Mouse (Mus musculus): ENCODE results near the gene Orai3. TPM values are rescaled to one million over a fixed set of nuclear protein-coding genes. Genes with fewer than 3 reads are reported as not detected.

Orai3 gene
- 20.2 TPM for polyA plus RNA-seq (2015; fragmentation: Illumina TruSeq; extraction: RNeasy Lipid Tissue Mini Kit (QIAGEN cat#74804); ENCODE audit: low read depth, low replicate concordance)

GRCm38 (mm10) chr7:127769651-127770038 lies at the start of gene Orai3:
Orai3 (plus strand) TSS chr7:127769815.

DNA sequence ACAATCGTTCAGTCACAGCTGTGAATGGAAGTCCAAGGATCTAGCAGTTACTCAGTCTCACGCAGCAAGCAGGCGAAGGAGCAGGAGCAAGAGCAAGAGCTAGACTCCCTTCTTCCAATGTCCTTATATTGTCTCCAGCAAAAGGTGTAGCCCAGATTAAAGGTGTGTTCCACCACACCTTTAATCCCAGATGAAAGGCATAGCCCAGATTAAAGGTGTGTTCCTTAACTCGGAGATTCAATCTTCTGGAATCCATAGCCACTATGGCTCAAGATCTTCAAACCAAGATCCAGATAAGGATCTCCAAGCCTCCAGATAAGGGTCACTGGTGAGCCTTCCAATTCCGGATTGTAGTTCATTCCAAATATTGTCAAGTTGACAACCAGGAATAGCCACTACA lies 37.5 kb upstream of the Orai3 start, which contains the start of gene Ctf2:
TSS of gene Ctf2 (minus strand) at position 101 of the 400 bp plus-strand sequence.

DNA sequence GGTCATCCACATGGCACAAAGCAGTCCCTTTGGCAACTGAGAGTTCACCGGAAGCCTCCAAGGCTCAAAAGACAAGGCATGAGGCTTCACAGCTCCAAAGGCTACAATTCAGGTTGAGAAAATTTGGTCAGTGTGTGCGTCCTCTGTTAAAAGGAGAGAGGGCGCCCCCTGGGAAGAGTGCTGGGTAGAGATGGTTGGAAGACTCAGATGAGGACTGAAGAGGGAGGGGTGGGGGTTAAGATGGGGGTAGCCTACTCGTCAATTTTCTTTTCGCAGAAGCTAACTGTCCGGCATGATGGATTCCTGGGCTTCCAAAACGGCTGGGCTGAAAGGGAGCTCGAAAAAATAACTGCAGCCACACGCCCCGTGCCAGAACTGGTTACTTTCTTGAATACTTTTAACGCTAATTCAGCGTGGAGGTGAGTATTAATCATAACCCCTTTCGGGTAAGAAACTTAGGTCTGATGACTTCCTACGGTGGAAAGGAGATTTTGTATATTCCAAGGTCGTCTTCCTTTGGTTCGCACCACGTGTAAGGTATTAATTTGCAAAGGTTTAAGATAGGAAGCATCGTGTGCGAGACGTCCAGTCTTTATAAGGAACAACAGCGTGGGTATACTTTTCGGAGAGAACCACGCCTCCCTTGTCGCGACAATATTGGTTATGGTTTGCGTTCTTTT lies 25.1 kb upstream of the Orai3 start, which contains the start of gene Fbxl19:
TSS of gene Fbxl19 (plus strand) at position 178 of the 680 bp plus-strand sequence.

DNA sequence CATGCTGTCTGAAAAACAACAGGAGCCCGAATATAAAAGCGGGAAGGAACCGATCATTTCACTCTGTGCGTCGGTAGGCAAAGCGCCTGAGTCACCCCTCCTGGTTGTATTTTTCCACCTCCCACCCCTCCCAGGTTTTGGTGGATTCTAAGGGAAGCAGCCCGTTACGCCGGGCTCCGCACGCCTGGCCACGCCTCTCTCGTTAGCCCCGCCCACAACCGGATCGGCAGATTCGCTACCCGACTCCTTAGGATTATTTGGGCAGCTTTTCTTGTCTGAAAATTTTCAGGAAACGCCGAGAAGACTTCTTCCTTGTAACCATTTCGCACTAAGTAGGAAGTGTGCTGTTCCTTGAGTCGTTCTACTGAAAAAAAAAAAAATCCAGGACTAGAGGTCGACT lies 6.8 kb downstream of the Orai3 start, which contains the start of gene Setd1a:
TSS of gene Setd1a (plus strand) at position 245 of the 400 bp plus-strand sequence.

DNA sequence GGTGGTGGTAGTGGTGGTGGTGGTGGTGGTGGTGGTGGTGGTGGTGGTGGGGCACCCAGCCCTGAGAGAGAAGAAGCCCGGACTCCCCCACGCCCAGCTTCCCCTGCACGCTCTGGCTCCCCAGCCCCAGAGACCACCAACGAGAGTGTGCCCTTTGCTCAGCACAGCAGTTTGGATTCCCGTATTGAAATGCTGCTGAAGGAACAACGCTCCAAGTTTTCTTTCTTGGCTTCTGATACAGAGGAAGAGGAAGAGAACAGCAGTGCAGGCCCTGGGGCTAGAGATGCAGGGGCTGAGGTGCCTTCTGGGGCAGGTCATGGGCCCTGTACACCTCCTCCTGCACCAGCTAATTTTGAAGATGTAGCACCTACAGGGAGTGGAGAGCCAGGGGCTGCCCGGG lies 15.7 kb downstream of the Orai3 start, which contains the start of gene Gm49388:
TSS of gene Gm49388 (plus strand) at position 301 of the 400 bp plus-strand sequence.

GRCm38 (mm10) chr7:127800435-127801009 lies 30.9 kb downstream of the Orai3 start, which contains the start of gene Hsd3b7:
Hsd3b7 (plus strand) TSS chr7:127800604.

GRCm38 (mm10) chr7:127824176-127824871 lies 54.7 kb downstream of the Orai3 start, which contains the start of the genes Stx4a and Stx1b:
Stx4a (plus strand) TSS chr7:127824294.
Stx1b (minus strand) TSS chr7:127824549.

Other genes with a start within 250 kb of the Orai3 start
- not detected for gene Tmem265, start 208.4 kb upstream of the Orai3 start, polyA plus RNA-seq (2015; fragmentation: Illumina TruSeq; extraction: RNeasy Lipid Tissue Mini Kit (QIAGEN cat#74804); ENCODE audit: low read depth, low replicate concordance)
- 93.0 TPM for gene Phkg2, start 196.5 kb upstream of the Orai3 start, polyA plus RNA-seq (2015; fragmentation: Illumina TruSeq; extraction: RNeasy Lipid Tissue Mini Kit (QIAGEN cat#74804); ENCODE audit: low read depth, low replicate concordance)
- 12.4 TPM for gene Ccdc189, start 181.2 kb upstream of the Orai3 start, polyA plus RNA-seq (2015; fragmentation: Illumina TruSeq; extraction: RNeasy Lipid Tissue Mini Kit (QIAGEN cat#74804); ENCODE audit: low read depth, low replicate concordance)
- gene Rnf40, start 181.0 kb upstream of the Orai3 start, polyA plus RNA-seq (2015; fragmentation: Illumina TruSeq; extraction: RNeasy Lipid Tissue Mini Kit (QIAGEN cat#74804); ENCODE audit: low read depth, low replicate concordance), result 30.1 TPM
- gene Zfp629, start 154.0 kb upstream of the Orai3 start, polyA plus RNA-seq (2015; fragmentation: Illumina TruSeq; extraction: RNeasy Lipid Tissue Mini Kit (QIAGEN cat#74804); ENCODE audit: low read depth, low replicate concordance), result 10.7 TPM
- 25.9 TPM for gene Bcl7c, start 60.9 kb upstream of the Orai3 start, polyA plus RNA-seq (2015; fragmentation: Illumina TruSeq; extraction: RNeasy Lipid Tissue Mini Kit (QIAGEN cat#74804); ENCODE audit: low read depth, low replicate concordance)
- gene Ctf1, start 57.1 kb upstream of the Orai3 start, polyA plus RNA-seq (2015; fragmentation: Illumina TruSeq; extraction: RNeasy Lipid Tissue Mini Kit (QIAGEN cat#74804); ENCODE audit: low read depth, low replicate concordance), result 2.5 TPM
- not detected for gene Ctf2, start 37.6 kb upstream of the Orai3 start, polyA plus RNA-seq (2015; fragmentation: Illumina TruSeq; extraction: RNeasy Lipid Tissue Mini Kit (QIAGEN cat#74804); ENCODE audit: low read depth, low replicate concordance)
- gene Fbxl19, start 25.3 kb upstream of the Orai3 start, polyA plus RNA-seq (2015; fragmentation: Illumina TruSeq; extraction: RNeasy Lipid Tissue Mini Kit (QIAGEN cat#74804); ENCODE audit: low read depth, low replicate concordance), result 38.6 TPM
- 21.5 TPM for gene Setd1a, start 6.9 kb downstream of the Orai3 start, polyA plus RNA-seq (2015; fragmentation: Illumina TruSeq; extraction: RNeasy Lipid Tissue Mini Kit (QIAGEN cat#74804); ENCODE audit: low read depth, low replicate concordance)
- not detected for gene Gm49388, start 15.8 kb downstream of the Orai3 start, polyA plus RNA-seq (2015; fragmentation: Illumina TruSeq; extraction: RNeasy Lipid Tissue Mini Kit (QIAGEN cat#74804); ENCODE audit: low read depth, low replicate concordance)
- gene Hsd3b7, start 30.8 kb downstream of the Orai3 start, polyA plus RNA-seq (2015; fragmentation: Illumina TruSeq; extraction: RNeasy Lipid Tissue Mini Kit (QIAGEN cat#74804); ENCODE audit: low read depth, low replicate concordance), result 13.3 TPM
- 88.0 TPM for gene Stx4a, start 54.5 kb downstream of the Orai3 start, polyA plus RNA-seq (2015; fragmentation: Illumina TruSeq; extraction: RNeasy Lipid Tissue Mini Kit (QIAGEN cat#74804); ENCODE audit: low read depth, low replicate concordance)
- gene Stx1b, start 54.7 kb downstream of the Orai3 start, polyA plus RNA-seq (2015; fragmentation: Illumina TruSeq; extraction: RNeasy Lipid Tissue Mini Kit (QIAGEN cat#74804); ENCODE audit: low read depth, low replicate concordance), result 319 TPM
- gene Zfp646, start 106.4 kb downstream of the Orai3 start, polyA plus RNA-seq (2015; fragmentation: Illumina TruSeq; extraction: RNeasy Lipid Tissue Mini Kit (QIAGEN cat#74804); ENCODE audit: low read depth, low replicate concordance), result 12.6 TPM
- 9.1 TPM for gene Zfp668, start 107.0 kb downstream of the Orai3 start, polyA plus RNA-seq (2015; fragmentation: Illumina TruSeq; extraction: RNeasy Lipid Tissue Mini Kit (QIAGEN cat#74804); ENCODE audit: low read depth, low replicate concordance)
- 2.1 TPM for gene Prss53, start 121.2 kb downstream of the Orai3 start, polyA plus RNA-seq (2015; fragmentation: Illumina TruSeq; extraction: RNeasy Lipid Tissue Mini Kit (QIAGEN cat#74804); ENCODE audit: low read depth, low replicate concordance)
- gene Gm21974, start 125.6 kb downstream of the Orai3 start, polyA plus RNA-seq (2015; fragmentation: Illumina TruSeq; extraction: RNeasy Lipid Tissue Mini Kit (QIAGEN cat#74804); ENCODE audit: low read depth, low replicate concordance), result not detected
- gene Vkorc1, start 125.8 kb downstream of the Orai3 start, polyA plus RNA-seq (2015; fragmentation: Illumina TruSeq; extraction: RNeasy Lipid Tissue Mini Kit (QIAGEN cat#74804); ENCODE audit: low read depth, low replicate concordance), result 40.9 TPM
- 45.9 TPM for gene Bckdk, start 134.3 kb downstream of the Orai3 start, polyA plus RNA-seq (2015; fragmentation: Illumina TruSeq; extraction: RNeasy Lipid Tissue Mini Kit (QIAGEN cat#74804); ENCODE audit: low read depth, low replicate concordance)
- 41.5 TPM for gene Kat8, start 142.7 kb downstream of the Orai3 start, polyA plus RNA-seq (2015; fragmentation: Illumina TruSeq; extraction: RNeasy Lipid Tissue Mini Kit (QIAGEN cat#74804); ENCODE audit: low read depth, low replicate concordance)
- 0.65 TPM for gene Prss8, start 160.3 kb downstream of the Orai3 start, polyA plus RNA-seq (2015; fragmentation: Illumina TruSeq; extraction: RNeasy Lipid Tissue Mini Kit (QIAGEN cat#74804); ENCODE audit: low read depth, low replicate concordance)
- 14.3 TPM for gene Prss36, start 176.9 kb downstream of the Orai3 start, polyA plus RNA-seq (2015; fragmentation: Illumina TruSeq; extraction: RNeasy Lipid Tissue Mini Kit (QIAGEN cat#74804); ENCODE audit: low read depth, low replicate concordance)
- gene Fus, start 197.6 kb downstream of the Orai3 start, polyA plus RNA-seq (2015; fragmentation: Illumina TruSeq; extraction: RNeasy Lipid Tissue Mini Kit (QIAGEN cat#74804); ENCODE audit: low read depth, low replicate concordance), result 307 TPM
- gene Pycard, start 224.1 kb downstream of the Orai3 start, polyA plus RNA-seq (2015; fragmentation: Illumina TruSeq; extraction: RNeasy Lipid Tissue Mini Kit (QIAGEN cat#74804); ENCODE audit: low read depth, low replicate concordance), result 4.3 TPM
- 0.34 TPM for gene Trim72, start 234.1 kb downstream of the Orai3 start, polyA plus RNA-seq (2015; fragmentation: Illumina TruSeq; extraction: RNeasy Lipid Tissue Mini Kit (QIAGEN cat#74804); ENCODE audit: low read depth, low replicate concordance)